Mouse (Mus musculus): Measurements from ENCODE around the gene Ahsa1. TPM values are rescaled to one million over a fixed set of nuclear protein-coding genes. Genes with fewer than 3 reads are reported as not detected.

Ahsa1 gene
- total and polyA plus RNA-seq, 3 experiments = 74.5 to 153 (median 138) TPM

GRCm38 (mm10) chr12:87230379-87230895 lies 35.8 kb upstream of the Ahsa1 start:
- H3K36me3 ChIP-seq (ENCODE audit: control insufficient read depth, insufficient read depth, low read length) = no peaks in the 10 kb centered on the region
- no peaks in the 10 kb centered on the region for H3K27me3 ChIP-seq (ENCODE audit: control insufficient read depth, insufficient read depth, low read length)
- H3K79me2 ChIP-seq (replicated peaks; ENCODE audit: control insufficient read depth, insufficient read depth, low read length) = no peaks in the 10 kb centered on the region
- H3K27ac ChIP-seq = no peak overlapping the region
- H3K4me3 ChIP-seq = no peak overlapping the region
- TF ChIP-seq POLR2A (IDR thresholded peaks at IDR 0.05; ENCODE audit: insufficient read depth, low read depth, low read length) = no peak
- TF ChIP-seq EP300 (IDR thresholded peaks at IDR 0.05; ENCODE audit: insufficient read depth, low read depth, low read length) = no peak
- no peak for TF ChIP-seq CTCF (IDR thresholded peaks at IDR 0.05)
- H3K9ac ChIP-seq (ENCODE audit: low read depth, low read length) = no peak overlapping the region
- intact Hi-C loops (cut with DNase I) = no loop called here
- no peaks in the 10 kb centered on the region for H3K4me1 ChIP-seq (ENCODE audit: control insufficient read depth, insufficient read depth, low read length)
- DNase-seq = no peak

- H3K27me3 ChIP-seq (ENCODE audit: control insufficient read depth, insufficient read depth, low read length) = no peaks in the 10 kb centered on the region
- intact Hi-C loops (cut with DNase I) = no loop called here
- H3K36me3 ChIP-seq (ENCODE audit: control insufficient read depth, insufficient read depth, low read length) = no peaks in the 10 kb centered on the region
- 64% methylated on average over 5 of the region's 5 CpGs for WGBS
- H3K4me1 ChIP-seq (ENCODE audit: control insufficient read depth, insufficient read depth, low read length) = no peaks in the 10 kb centered on the region
- H3K27ac ChIP-seq = no peak overlapping the region
- DNase-seq = no peak
- no peaks in the 10 kb centered on the region for H3K79me2 ChIP-seq (replicated peaks; ENCODE audit: control insufficient read depth, insufficient read depth, low read length)
- TF ChIP-seq POLR2A (IDR thresholded peaks at IDR 0.05; ENCODE audit: insufficient read depth, low read depth, low read length) (no peak), CTCF (IDR thresholded peaks at IDR 0.05) (no peak), EP300 (IDR thresholded peaks at IDR 0.05; ENCODE audit: insufficient read depth, low read depth, low read length) (no peak)
- H3K9ac ChIP-seq (ENCODE audit: low read depth, low read length) = no peak overlapping the region
- H3K4me3 ChIP-seq = no peak overlapping the region
These were observed 29.3 kb upstream of the Ahsa1 start for GRCm38 (mm10) chr12:87236882-87237483.

- H3K9ac ChIP-seq (ENCODE audit: low read depth, low read length) = no peak within 1 kb of the TSS
- H3K27ac ChIP-seq = no peak within 1 kb of the TSS
- H3K36me3 ChIP-seq (ENCODE audit: control insufficient read depth, insufficient read depth, low read length) = no peaks in the 10 kb centered on the region; the same call in 1 of the 2 replicates
- H3K27me3 ChIP-seq (ENCODE audit: control insufficient read depth, insufficient read depth, low read length) = no peaks in the 10 kb centered on the region
- H3K4me1 ChIP-seq (ENCODE audit: control insufficient read depth, insufficient read depth, low read length) = no peaks in the 10 kb centered on the region
- 57% methylated on average over 1 of the region's 1 CpGs for WGBS
- no peaks in the 10 kb centered on the region for H3K79me2 ChIP-seq (replicated peaks; ENCODE audit: control insufficient read depth, insufficient read depth, low read length)
- intact Hi-C loops (cut with DNase I) = no loop called here
- TF ChIP-seq EP300 (IDR thresholded peaks at IDR 0.05; ENCODE audit: insufficient read depth, low read depth, low read length) (no peak), CTCF (IDR thresholded peaks at IDR 0.05) (no peak), POLR2A (IDR thresholded peaks at IDR 0.05; ENCODE audit: insufficient read depth, low read depth, low read length) (no peak)
- DNase-seq = no peak
- no peak within 1 kb of the TSS for H3K4me3 ChIP-seq
These were observed 27.6 kb upstream of the Ahsa1 start, which contains the start of gene Noxred1 for GRCm38 (mm10) chr12:87238632-87239031. TSS of gene Noxred1 (minus strand) at chr12:87238732.

GRCm38 (mm10) chr12:87250161-87250560 lies 16.1 kb upstream of the Ahsa1 start:
- Histone ChIP-seq H3K79me2 (replicated peaks; ENCODE audit: control insufficient read depth, insufficient read depth, low read length) (no peaks in the 10 kb centered on the region), H3K27ac (no peak overlapping the region), H3K36me3 (ENCODE audit: control insufficient read depth, insufficient read depth, low read length) (no peaks in the 10 kb centered on the region; the same call in 1 of the 2 replicates), H3K4me3 (no peak overlapping the region), H3K4me1 (ENCODE audit: control insufficient read depth, insufficient read depth, low read length) (no peaks in the 10 kb centered on the region), H3K9ac (ENCODE audit: low read depth, low read length) (no peak overlapping the region), H3K27me3 (ENCODE audit: control insufficient read depth, insufficient read depth, low read length) (no peaks in the 10 kb centered on the region)
- DNase-seq = no peak
- WGBS = 89% methylated on average over 6 of the region's 6 CpGs
- TF ChIP-seq EP300 (IDR thresholded peaks at IDR 0.05; ENCODE audit: insufficient read depth, low read depth, low read length) (no peak), CTCF (IDR thresholded peaks at IDR 0.05) (no peak), POLR2A (IDR thresholded peaks at IDR 0.05; ENCODE audit: insufficient read depth, low read depth, low read length) (no peak)
- intact Hi-C loops (cut with DNase I) = no loop called here

- intact Hi-C loops (cut with DNase I) = no loop called here
- WGBS = 88% methylated on average over 6 of the region's 6 CpGs
- DNase-seq = no peak
- no peak overlapping the region for H3K9ac ChIP-seq (ENCODE audit: low read depth, low read length)
- no peak overlapping the region for H3K27ac ChIP-seq
- H3K4me3 ChIP-seq = no peak overlapping the region
- H3K79me2 ChIP-seq (replicated peaks; ENCODE audit: control insufficient read depth, insufficient read depth, low read length) = no peaks in the 10 kb centered on the region
- no peaks in the 10 kb centered on the region for H3K27me3 ChIP-seq (ENCODE audit: control insufficient read depth, insufficient read depth, low read length)
- no peaks in the 10 kb centered on the region; the same call in 1 of the 2 replicates for H3K36me3 ChIP-seq (ENCODE audit: control insufficient read depth, insufficient read depth, low read length)
- no peak for TF ChIP-seq EP300 (IDR thresholded peaks at IDR 0.05; ENCODE audit: insufficient read depth, low read depth, low read length)
- TF ChIP-seq CTCF (IDR thresholded peaks at IDR 0.05) = no peak
- no peak for TF ChIP-seq POLR2A (IDR thresholded peaks at IDR 0.05; ENCODE audit: insufficient read depth, low read depth, low read length)
- H3K4me1 ChIP-seq (ENCODE audit: control insufficient read depth, insufficient read depth, low read length) = no peaks in the 10 kb centered on the region
These were observed 12.4 kb upstream of the Ahsa1 start for GRCm38 (mm10) chr12:87253878-87254277.

GRCm38 (mm10) chr12:87256629-87257028 lies 9.7 kb upstream of the Ahsa1 start:
- Histone ChIP-seq H3K36me3 (ENCODE audit: control insufficient read depth, insufficient read depth, low read length) (no peaks in the 10 kb centered on the region; the same call in 1 of the 2 replicates), H3K4me3 (no peak overlapping the region), H3K4me1 (ENCODE audit: control insufficient read depth, insufficient read depth, low read length) (no peaks in the 10 kb centered on the region), H3K27me3 (ENCODE audit: control insufficient read depth, insufficient read depth, low read length) (no peaks in the 10 kb centered on the region), H3K9ac (ENCODE audit: low read depth, low read length) (no peak overlapping the region), H3K79me2 (replicated peaks; ENCODE audit: control insufficient read depth, insufficient read depth, low read length) (no peaks in the 10 kb centered on the region), H3K27ac (no peak overlapping the region)
- no peak for TF ChIP-seq CTCF (IDR thresholded peaks at IDR 0.05)
- no peak for TF ChIP-seq POLR2A (IDR thresholded peaks at IDR 0.05; ENCODE audit: insufficient read depth, low read depth, low read length)
- no peak for TF ChIP-seq EP300 (IDR thresholded peaks at IDR 0.05; ENCODE audit: insufficient read depth, low read depth, low read length)
- no peak for DNase-seq
- intact Hi-C loops (cut with DNase I) = no loop called here
- WGBS = 92% methylated on average over 5 of the region's 5 CpGs

Measured in heart, adult 2 months (tissue).